Mouse (Mus musculus) ES-E14 (cell line): ENCODE data around the gene Fdxr.

Experiments used
- CHD2 ChIP-seq: IDR thresholded peaks from 2 replicates; pipeline ENCODE4 v1.6.1; 2014; ENCODE audit warnings: mild to moderate bottlenecking, low read depth, low read length, inconsistent platforms
- HCFC1 ChIP-seq: IDR thresholded peaks from 2 replicates; pipeline ENCODE4 v1.6.1; 2012; ENCODE audit warnings: low read length, inconsistent platforms, borderline replicate concordance; ENCODE audit not compliant: insufficient read depth
- MAFK ChIP-seq: IDR thresholded peaks from 2 replicates; pipeline ENCODE4 v1.6.1; 2014; ENCODE audit warnings: mild to moderate bottlenecking, low read depth, low read length, inconsistent platforms; ENCODE audit not compliant: insufficient read depth
- ZC3H11A ChIP-seq: IDR thresholded peaks from 2 replicates; pipeline ENCODE4 v1.6.1; 2012; ENCODE audit warnings: low read depth, mild to moderate bottlenecking, inconsistent platforms, low read length, borderline replicate concordance

DNA sequence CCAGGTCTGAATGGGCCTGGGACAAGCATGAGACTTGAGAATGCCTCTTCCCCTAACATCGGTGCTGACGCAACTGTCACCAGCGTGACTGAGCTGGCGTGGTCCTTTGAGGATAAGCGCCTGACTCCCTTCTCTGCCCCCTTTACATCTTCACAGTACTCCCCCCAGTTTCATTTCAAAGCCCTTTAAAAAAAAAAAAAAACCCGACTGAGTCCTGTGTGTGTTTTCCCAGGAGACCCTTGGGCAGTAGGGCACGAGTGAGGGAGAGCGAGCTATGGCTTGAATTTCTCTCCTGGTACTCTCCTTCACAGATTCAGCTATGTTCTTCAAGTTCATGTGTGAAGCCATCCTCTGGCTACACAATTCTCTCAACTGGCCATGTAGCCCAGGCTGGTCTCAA lies 21.3 kb upstream of the Fdxr start:
- TF ChIP-seq ZC3H11A (no peak), HCFC1 (no peak), CHD2 (no peak), MAFK (no peak)
